Mouse (Mus musculus) cerebellum, adult 11 months (tissue): ENCODE data around the gene Mfap4.

Source experiments
- DNase-seq: peaks from one replicate; pipeline ENCODE4 v3.0.0; 2022

The Mfap4 gene

GRCm38 (mm10) chr11:61484613-61485540 lies at the start of gene Mfap4:
Gene Mfap4 (plus strand): TSS chr11:61485431.
- DNase-seq, result peak; percentile 69

- DNase-seq, result no peak
Observed at GRCm38 (mm10) chr11:61436298-61436697, 48.9 kb upstream of the Mfap4 start.

GRCm38 (mm10) chr11:61439170-61439569 lies 46.1 kb upstream of the Mfap4 start:
- no peak for DNase-seq

- no peak for DNase-seq
Observed at GRCm38 (mm10) chr11:61440416-61440815, 44.8 kb upstream of the Mfap4 start.

- DNase-seq, result no peak
Observed at GRCm38 (mm10) chr11:61441670-61442069, 43.6 kb upstream of the Mfap4 start.

GRCm38 (mm10) chr11:61443807-61444206 lies 41.4 kb upstream of the Mfap4 start:
- DNase-seq, result no peak

- DNase-seq, result no peak
Observed at GRCm38 (mm10) chr11:61447296-61447695, 37.9 kb upstream of the Mfap4 start.

- peak; percentile 67 for DNase-seq
Observed at GRCm38 (mm10) chr11:61448041-61448440, 37.2 kb upstream of the Mfap4 start.

GRCm38 (mm10) chr11:61448599-61449225 lies 36.5 kb upstream of the Mfap4 start:
- DNase-seq, result peak; percentile 72

GRCm38 (mm10) chr11:61449499-61450292 lies 35.5 kb upstream of the Mfap4 start:
- DNase-seq, result peak; percentile 67

GRCm38 (mm10) chr11:61464071-61464470 lies 21.2 kb upstream of the Mfap4 start:
- DNase-seq, result no peak

GRCm38 (mm10) chr11:61465422-61465821 lies 19.8 kb upstream of the Mfap4 start:
- DNase-seq, result no peak

- peak; percentile 93 for DNase-seq
Observed at GRCm38 (mm10) chr11:61468534-61468933, 16.7 kb upstream of the Mfap4 start.

- no peak for DNase-seq
Observed at GRCm38 (mm10) chr11:61469317-61469917, 15.8 kb upstream of the Mfap4 start.

- DNase-seq, result no peak
Observed at GRCm38 (mm10) chr11:61470880-61471279, 14.4 kb upstream of the Mfap4 start.

GRCm38 (mm10) chr11:61473630-61474029 lies 11.6 kb upstream of the Mfap4 start:
- no peak for DNase-seq

GRCm38 (mm10) chr11:61476786-61477382 lies 8.3 kb upstream of the Mfap4 start:
- peak; percentile 73 for DNase-seq

GRCm38 (mm10) chr11:61477566-61478508 lies 7.4 kb upstream of the Mfap4 start:
- no peak for DNase-seq

GRCm38 (mm10) chr11:61478788-61479187 lies 6.4 kb upstream of the Mfap4 start:
- no peak for DNase-seq

GRCm38 (mm10) chr11:61481239-61482090 lies 3.8 kb upstream of the Mfap4 start:
- DNase-seq, result no peak
